Mouse (Mus musculus) hindbrain, embryonic 13.5 days (tissue): Measurements from ENCODE around the gene Zdhhc22. TPM values are rescaled to one million over a fixed set of nuclear protein-coding genes. Genes with fewer than 3 reads are reported as not detected.

Experiments used
- ATAC-seq: fragments of 200-750 bp; cut with Nextera tagmentation; 2 replicates; pipeline ENCODE4 v1.8.0; 2017; ENCODE audit warnings: moderate TSS enrichment; ENCODE audit not compliant: low FRiP score
- H3K27ac ChIP-seq: fragments of 300-500 bp; sonication (generic); 2 replicates; pipeline ENCODE4 v1.5.1; 2015; ENCODE audit warnings: inconsistent platforms, mild to moderate bottlenecking, moderate library complexity
- H3K27me3 ChIP-seq: fragments of 300-500 bp; sonication (generic); 2 replicates; pipeline ENCODE4 v1.6.1; 2015; ENCODE audit warnings: mild to moderate bottlenecking, inconsistent platforms
- H3K36me3 ChIP-seq: fragments of 300-500 bp; sonication (generic); 2 replicates; pipeline ENCODE4 v1.6.1; 2015; ENCODE audit warnings: mild to moderate bottlenecking, inconsistent platforms
- H3K4me1 ChIP-seq: fragments of 300-500 bp; sonication (generic); replicated peaks from 2 replicates; pipeline ENCODE4 v1.6.1; 2015; ENCODE audit warnings: inconsistent platforms
- H3K4me2 ChIP-seq: fragments of 300-500 bp; sonication (generic); 2 replicates; pipeline ENCODE4 v1.6.1; 2015; ENCODE audit warnings: inconsistent platforms, mild to moderate bottlenecking, moderate library complexity
- H3K4me3 ChIP-seq: fragments of 300-500 bp; sonication (generic); 2 replicates; pipeline ENCODE4 v1.5.1; 2015; ENCODE audit warnings: mild to moderate bottlenecking, inconsistent platforms
- H3K9ac ChIP-seq: fragments of 300-500 bp; sonication (generic); 2 replicates; pipeline ENCODE4 v1.6.1; 2015; ENCODE audit warnings: mild to moderate bottlenecking, inconsistent platforms
- H3K9me3 ChIP-seq: fragments of 300-500 bp; sonication (generic); 2 replicates; pipeline ENCODE4 v1.6.1; 2016; ENCODE audit warnings: inconsistent platforms
- WGBS: fragments of 180-500 bp; shearing (Covaris S2); methylation state at CpG from one replicate; pipeline ENCODE4 v1.1.7; 2015; 5-methylcytosine and 5-hydroxymethylcytosine counted together
- polyA plus RNA-seq: library from polyadenylated mRNA; unstranded; fragments of >200 nt; fragmentation: Nextera tagmentation; extraction: Ambion mirVana; gene quantifications from 2 replicates; pipeline ENCODE4 v1.2.1, GENCODE M21; 2015

Zdhhc22 gene
- polyA plus RNA-seq, 1 experiment from 2014 or later: 12.1 TPM

DNA sequence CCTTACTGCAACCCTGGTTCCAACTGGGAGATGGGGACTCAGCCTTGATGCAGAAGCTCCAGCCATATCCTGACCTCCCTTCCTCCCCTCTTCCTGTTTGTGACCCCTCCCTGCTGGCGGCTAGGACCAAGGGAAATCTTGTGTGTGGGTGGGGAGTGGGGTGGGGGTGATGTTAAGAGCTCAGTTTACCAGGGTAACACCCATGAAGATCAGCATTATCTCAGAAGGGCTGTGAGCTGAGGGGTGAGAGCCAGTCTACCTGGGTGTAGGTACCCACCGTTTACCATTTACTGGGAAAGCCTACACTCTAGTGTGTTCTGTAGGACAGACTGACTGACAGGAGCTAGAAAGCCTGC, 503 bp upstream of the Zdhhc22 start:
- Histone ChIP-seq H3K27ac (no peak overlapping the region; the same call in 1 of the 2 replicates), H3K9me3 (no peaks in the 10 kb centered on the region), H3K4me2 (peak overlapping the region; percentile 85), H3K4me1 (peaks cover 57% of the 10 kb centered on the region), H3K9ac (peak overlapping the region; percentile 83), H3K27me3 (peaks cover 56% of the 10 kb centered on the region), H3K4me3 (peak overlapping the region; percentile 62), H3K36me3 (no peaks in the 10 kb centered on the region)
- 36% methylated on average over 2 of the region's 2 CpGs for WGBS
- peak; percentile 3; the same call in 1 of the 2 replicates for ATAC-seq

GRCm38 (mm10) chr12:86989378-86989777, 852 bp downstream of the Zdhhc22 start:
- no peaks in the 10 kb centered on the region for H3K9me3 ChIP-seq
- WGBS: 4% methylated on average over 15 of the region's 15 CpGs
- no peak overlapping the region for H3K27ac ChIP-seq
- ATAC-seq: peak; percentile 9; the same call in 1 of the 2 replicates
- H3K4me1 ChIP-seq: peaks cover 60% of the 10 kb centered on the region
- no peaks in the 10 kb centered on the region for H3K36me3 ChIP-seq
- H3K4me3 ChIP-seq: peak overlapping the region; percentile 62
- peak overlapping the region; percentile 83 for H3K9ac ChIP-seq
- H3K27me3 ChIP-seq: peaks cover 70% of the 10 kb centered on the region
- H3K4me2 ChIP-seq: peak overlapping the region; percentile 85

- no peak for ATAC-seq
- 44% methylated on average over 16 of the region's 16 CpGs for WGBS
- no peaks in the 10 kb centered on the region for H3K9me3 ChIP-seq
- H3K4me3 ChIP-seq: no peak overlapping the region
- H3K36me3 ChIP-seq: no peaks in the 10 kb centered on the region
- H3K27ac ChIP-seq: no peak overlapping the region
- H3K4me2 ChIP-seq: no peak overlapping the region
- peaks cover 65% of the 10 kb centered on the region for H3K4me1 ChIP-seq
- peaks cover 82% of the 10 kb centered on the region for H3K27me3 ChIP-seq
- H3K9ac ChIP-seq: no peak overlapping the region
These were observed 2.0 kb downstream of the Zdhhc22 start for GRCm38 (mm10) chr12:86988227-86988626.

- Histone ChIP-seq H3K4me1 (peaks cover 56% of the 10 kb centered on the region), H3K27me3 (peaks cover 98% of the 10 kb centered on the region), H3K4me2 (no peak overlapping the region), H3K4me3 (no peak overlapping the region), H3K9me3 (no peaks in the 10 kb centered on the region), H3K27ac (no peak overlapping the region), H3K9ac (no peak overlapping the region), H3K36me3 (no peaks in the 10 kb centered on the region)
- ATAC-seq: no peak
- WGBS: 76% methylated on average over 4 of the region's 4 CpGs
These were observed 3.7 kb downstream of the Zdhhc22 start for GRCm38 (mm10) chr12:86986562-86986961.

- H3K9ac ChIP-seq: peak overlapping the region; percentile 61; the same call in 1 of the 2 replicates
- H3K9me3 ChIP-seq: no peaks in the 10 kb centered on the region
- no peak overlapping the region for H3K27ac ChIP-seq
- H3K36me3 ChIP-seq: no peaks in the 10 kb centered on the region
- H3K27me3 ChIP-seq: peaks cover 96% of the 10 kb centered on the region
- ATAC-seq: 0 out of 2 replicates have a peak, but pooled peaks have one; percentile 24
- no peak overlapping the region for H3K4me3 ChIP-seq
- peak overlapping the region; percentile 47 for H3K4me2 ChIP-seq
- peaks cover 34% of the 10 kb centered on the region for H3K4me1 ChIP-seq
- WGBS: 5% methylated on average over 6 of the region's 6 CpGs
These were observed 6.1 kb downstream of the Zdhhc22 start for GRCm38 (mm10) chr12:86984194-86984555.

DNA sequence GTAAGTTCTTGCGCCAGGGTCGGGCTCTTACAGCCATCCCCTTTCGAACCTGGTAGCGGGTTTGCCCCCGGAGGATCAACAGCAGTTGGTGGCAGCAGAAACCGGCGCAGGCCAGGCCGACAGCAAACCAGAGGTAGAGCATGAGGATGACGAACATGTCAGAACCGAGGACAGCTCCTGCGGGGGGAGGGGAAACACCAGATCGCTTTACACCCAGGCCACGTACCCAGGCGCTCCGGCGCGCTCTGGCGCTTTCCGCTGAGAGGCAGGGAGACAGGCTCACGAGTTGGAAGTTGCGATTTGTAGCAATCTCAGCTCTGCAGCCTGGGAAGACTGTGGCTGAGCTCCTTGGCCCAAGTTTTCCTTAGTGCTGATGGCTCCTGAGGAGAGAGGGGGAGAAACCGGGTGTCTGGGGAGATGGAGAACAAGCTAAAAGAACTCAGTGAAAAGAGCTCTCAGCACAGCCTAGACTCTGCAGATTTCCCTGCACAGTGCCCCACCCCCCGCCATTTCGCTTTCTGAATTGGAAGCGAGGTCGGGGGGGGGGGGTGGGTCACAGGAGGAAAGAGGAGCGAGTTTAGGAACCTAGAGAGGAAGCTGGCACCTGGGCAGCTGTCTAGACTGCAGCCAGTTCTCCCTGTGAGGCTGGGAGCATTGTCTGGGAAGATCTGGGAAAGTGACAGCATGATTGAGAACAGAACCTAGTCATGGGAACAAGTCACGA, 6.6 kb downstream of the Zdhhc22 start:
- H3K4me1 ChIP-seq: peaks cover 29% of the 10 kb centered on the region
- H3K4me3 ChIP-seq: peak overlapping the region; percentile 15
- H3K9me3 ChIP-seq: no peaks in the 10 kb centered on the region
- H3K27me3 ChIP-seq: peaks cover 96% of the 10 kb centered on the region
- peak overlapping the region; percentile 47 for H3K4me2 ChIP-seq
- 2% methylated on average over 28 of the region's 28 CpGs for WGBS
- peak overlapping the region; percentile 20; the same call in 1 of the 2 replicates for H3K27ac ChIP-seq
- ATAC-seq: peak; percentile 68
- H3K36me3 ChIP-seq: no peaks in the 10 kb centered on the region
- peak overlapping the region; percentile 61 for H3K9ac ChIP-seq

DNA sequence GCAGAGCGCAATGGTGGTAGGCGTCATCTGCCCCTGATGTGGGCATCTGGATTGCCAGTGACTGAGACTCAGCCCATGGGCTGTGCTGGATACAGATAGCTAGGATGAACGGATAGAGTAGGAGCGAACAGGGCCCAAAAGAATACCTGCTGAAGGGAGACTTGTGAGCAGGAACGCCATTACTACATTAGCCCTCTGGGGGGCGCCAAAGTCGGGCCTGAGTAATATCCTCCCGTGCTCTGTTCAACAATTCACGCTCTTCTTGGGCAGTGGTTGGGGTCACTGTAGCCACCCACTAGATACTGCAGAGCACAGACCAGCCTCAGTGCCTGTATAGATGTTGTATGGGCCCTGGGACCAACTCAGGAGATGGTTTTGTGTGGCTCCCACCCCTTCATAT, 9.1 kb downstream of the Zdhhc22 start:
- no peak overlapping the region for H3K27ac ChIP-seq
- ATAC-seq: no peak

DNA sequence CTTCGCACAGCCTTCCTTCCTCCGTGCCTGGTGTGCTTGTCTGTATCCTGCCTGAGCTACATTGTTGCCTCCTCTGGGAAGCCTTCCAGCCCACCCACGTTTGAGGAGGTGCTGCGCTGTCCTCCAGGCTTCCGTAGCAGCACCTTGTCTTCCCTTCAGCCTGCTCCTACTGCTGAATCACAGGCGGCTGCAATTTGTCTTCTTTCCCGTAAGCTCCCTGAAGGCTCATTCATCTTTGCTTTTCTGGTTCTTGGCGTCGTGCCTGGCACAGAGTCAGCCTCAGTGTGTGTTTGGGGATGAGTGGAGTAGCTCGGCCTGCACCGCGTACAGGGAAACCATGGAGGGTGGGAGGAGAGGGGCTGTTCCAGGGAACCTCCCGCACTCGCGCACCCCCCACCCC, 12.4 kb downstream of the Zdhhc22 start:
- Histone ChIP-seq H3K4me3 (no peak overlapping the region), H3K9me3 (no peaks in the 10 kb centered on the region), H3K4me1 (peaks cover 50% of the 10 kb centered on the region), H3K27ac (peak overlapping the region; percentile 48; the same call in 1 of the 2 replicates), H3K4me2 (peak overlapping the region; percentile 23; the same call in 1 of the 2 replicates), H3K36me3 (no peaks in the 10 kb centered on the region), H3K27me3 (peaks cover 47% of the 10 kb centered on the region), H3K9ac (0 out of 2 replicates have a peak overlapping the region, but pooled peaks have one; percentile 24)
- 16% methylated on average over 15 of the region's 15 CpGs for WGBS
- ATAC-seq: 0 out of 2 replicates have a peak, but pooled peaks have one; percentile 8

More for the DNA sequence above, 9.1 kb downstream of the Zdhhc22 start:
- no peak overlapping the region for H3K4me3 ChIP-seq
- no peak overlapping the region for H3K4me2 ChIP-seq
- WGBS: 29% methylated on average over 9 of the region's 9 CpGs
- no peak overlapping the region for H3K9ac ChIP-seq
- no peaks in the 10 kb centered on the region for H3K36me3 ChIP-seq
- H3K4me1 ChIP-seq: peaks cover 38% of the 10 kb centered on the region
- H3K27me3 ChIP-seq: peaks cover 80% of the 10 kb centered on the region
- H3K9me3 ChIP-seq: no peaks in the 10 kb centered on the region

DNA sequence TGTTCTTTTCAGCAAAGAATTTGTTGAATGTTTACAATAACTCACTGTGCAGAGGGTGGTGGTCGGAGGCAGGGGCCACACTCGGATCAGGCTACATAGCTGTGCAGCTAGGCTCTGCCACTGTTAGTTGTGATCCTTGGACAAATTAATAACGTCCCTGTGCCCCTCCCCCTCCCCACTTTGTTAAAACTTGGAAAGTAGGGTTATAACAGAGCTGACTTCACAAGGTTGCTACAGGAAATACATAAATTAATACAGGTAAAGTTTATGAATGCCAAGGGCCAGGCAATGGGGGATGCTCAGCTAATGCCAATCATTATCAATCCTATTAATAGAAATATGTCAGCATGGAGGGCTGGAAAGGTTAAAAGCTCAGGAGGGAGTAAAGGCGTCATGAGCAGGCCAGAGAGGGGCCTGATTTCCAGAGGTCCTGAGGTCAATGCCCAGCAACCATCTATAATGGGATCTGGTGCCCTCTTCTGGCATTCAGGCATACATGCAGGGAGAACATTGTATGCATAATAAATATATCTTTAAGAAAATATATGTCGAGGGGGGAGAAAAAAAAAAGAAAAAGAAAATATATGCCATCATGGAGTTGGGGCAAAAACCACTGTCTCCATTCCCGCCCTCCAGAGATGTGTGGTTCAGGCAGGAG, 13.6 kb downstream of the Zdhhc22 start:
- ATAC-seq: no peak
- 59% methylated on average over 6 of the region's 6 CpGs for WGBS
- H3K4me1 ChIP-seq: peaks cover 50% of the 10 kb centered on the region
- H3K4me2 ChIP-seq: no peak overlapping the region
- H3K9ac ChIP-seq: no peak overlapping the region
- no peaks in the 10 kb centered on the region for H3K36me3 ChIP-seq
- no peak overlapping the region for H3K4me3 ChIP-seq
- H3K9me3 ChIP-seq: no peaks in the 10 kb centered on the region
- H3K27me3 ChIP-seq: peaks cover 39% of the 10 kb centered on the region
- no peak overlapping the region for H3K27ac ChIP-seq

- Histone ChIP-seq H3K27me3 (peaks cover 30% of the 10 kb centered on the region), H3K27ac (peak overlapping the region; percentile 88), H3K4me3 (no peak overlapping the region), H3K4me2 (no peak overlapping the region), H3K9ac (no peak overlapping the region), H3K36me3 (no peaks in the 10 kb centered on the region), H3K9me3 (no peaks in the 10 kb centered on the region), H3K4me1 (peaks cover 50% of the 10 kb centered on the region)
- ATAC-seq: no peak
- WGBS: 59% methylated on average over 10 of the region's 10 CpGs
These were observed 14.5 kb downstream of the Zdhhc22 start for GRCm38 (mm10) chr12:86975761-86976160.

DNA sequence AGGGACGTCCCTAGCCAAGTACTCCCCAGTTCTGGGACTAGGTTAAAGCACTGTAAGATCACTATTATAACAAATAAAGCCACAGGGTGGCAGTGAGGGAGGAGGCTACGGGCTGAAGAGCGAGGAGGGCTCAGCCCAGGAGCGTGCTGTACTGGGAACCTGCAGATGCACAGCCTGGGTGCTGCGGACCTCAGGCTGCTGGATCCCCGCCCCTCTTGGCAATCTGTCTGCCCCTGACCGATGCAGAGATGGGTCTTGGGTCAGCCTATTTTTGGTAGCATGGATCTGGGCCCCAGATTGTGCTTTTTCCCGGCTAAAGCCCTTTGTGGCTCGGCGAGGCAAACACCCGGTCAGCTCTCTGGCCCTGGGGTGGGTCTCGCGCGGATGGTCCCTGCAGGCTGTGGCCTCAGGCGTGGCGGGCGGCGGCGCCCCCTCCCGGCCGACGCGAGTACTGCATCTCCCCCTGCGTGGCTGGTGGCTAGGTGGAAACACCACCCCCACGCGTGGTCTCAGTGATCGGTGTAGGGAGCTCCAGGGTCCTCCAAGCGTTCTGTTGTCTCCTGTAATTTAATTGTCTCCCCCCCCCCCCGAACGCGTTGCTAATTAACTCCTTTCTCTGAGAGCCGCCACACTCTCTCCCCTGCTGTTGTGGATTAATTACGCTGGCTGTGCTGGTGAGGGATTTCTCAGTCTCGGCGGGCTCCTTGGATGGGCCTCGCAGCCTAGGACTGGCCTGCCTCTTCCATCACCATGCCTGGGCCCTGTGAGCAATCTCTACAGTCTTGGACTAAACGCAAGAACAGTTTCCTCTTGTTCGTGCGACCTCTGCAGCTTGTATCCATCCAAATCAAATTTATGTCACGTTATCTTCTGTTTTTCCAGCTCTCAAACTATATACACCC, 15.6 kb downstream of the Zdhhc22 start:
- peak overlapping the region; percentile 29 for H3K4me3 ChIP-seq
- H3K27me3 ChIP-seq: peaks cover 20% of the 10 kb centered on the region
- H3K9me3 ChIP-seq: no peaks in the 10 kb centered on the region
- H3K4me1 ChIP-seq: peaks cover 50% of the 10 kb centered on the region
- WGBS: 6% methylated on average over 40 of the region's 40 CpGs
- ATAC-seq: peak; percentile 74
- no peaks in the 10 kb centered on the region for H3K36me3 ChIP-seq
- peak overlapping the region; percentile 53 for H3K4me2 ChIP-seq
- H3K9ac ChIP-seq: peak overlapping the region; percentile 59
- peak overlapping the region; percentile 88 for H3K27ac ChIP-seq

- peaks cover 54% of the 10 kb centered on the region for H3K4me1 ChIP-seq
- H3K4me3 ChIP-seq: no peak overlapping the region
- WGBS: 37% methylated on average over 8 of the region's 8 CpGs
- H3K4me2 ChIP-seq: 0 out of 2 replicates have a peak overlapping the region, but pooled peaks have one; percentile 2
- H3K27me3 ChIP-seq: peaks cover 14% of the 10 kb centered on the region
- H3K36me3 ChIP-seq: no peaks in the 10 kb centered on the region
- H3K9ac ChIP-seq: no peak overlapping the region
- H3K27ac ChIP-seq: peak overlapping the region; percentile 88
- no peak for ATAC-seq
- H3K9me3 ChIP-seq: no peaks in the 10 kb centered on the region
These were observed 16.5 kb downstream of the Zdhhc22 start for GRCm38 (mm10) chr12:86973706-86974105.
